Mouse (Mus musculus) forebrain, postnatal 0 days (tissue): Measurements from ENCODE around the gene Lhfp. TPM values are rescaled to one million over a fixed set of nuclear protein-coding genes. Genes with fewer than 3 reads are reported as not detected.

ENCODE experiments used
- ATAC-seq: fragments of 200-750 bp; cut with Nextera tagmentation; 2 replicates; pipeline ENCODE4 v1.8.0; 2017; ENCODE audit warnings: mild to moderate bottlenecking, moderate library complexity
- DNase-seq: peaks from one replicate; pipeline ENCODE4 v3.0.0-alpha.2; 2015
- H3K27ac ChIP-seq: fragments of 300-500 bp; sonication (generic); 2 replicates; pipeline ENCODE4 v1.5.1; 2014; ENCODE audit warnings: low read depth, mild to moderate bottlenecking, antibody characterized with exemption, low read length, moderate library complexity, mixed read lengths
- H3K27me3 ChIP-seq: fragments of 300-500 bp; sonication (generic); 2 replicates; pipeline ENCODE4 v1.6.1; 2014; ENCODE audit warnings: mild to moderate bottlenecking, low read length, mixed read lengths; ENCODE audit not compliant: insufficient read depth
- H3K36me3 ChIP-seq: fragments of 300-500 bp; sonication (generic); 2 replicates; pipeline ENCODE4 v1.6.1; 2014; ENCODE audit warnings: mild to moderate bottlenecking, moderate library complexity; ENCODE audit not compliant: insufficient read depth
- H3K4me1 ChIP-seq: fragments of 300-500 bp; sonication (generic); 2 replicates; pipeline ENCODE4 v1.6.1; 2014; ENCODE audit warnings: antibody characterized with exemption; ENCODE audit not compliant: insufficient read depth
- H3K4me2 ChIP-seq: fragments of 300-500 bp; sonication (generic); 2 replicates; pipeline ENCODE4 v1.6.1; 2014; ENCODE audit warnings: low read depth, mild to moderate bottlenecking, moderate library complexity
- H3K4me3 ChIP-seq: fragments of 300-500 bp; sonication (generic); 2 replicates; pipeline ENCODE4 v1.5.1; 2014; ENCODE audit warnings: low read depth, low read length, mixed read lengths
- H3K9ac ChIP-seq: fragments of 300-500 bp; sonication (generic); 2 replicates; pipeline ENCODE4 v1.6.1; 2014; ENCODE audit warnings: mild to moderate bottlenecking
- H3K9me3 ChIP-seq: fragments of 300-500 bp; sonication (generic); 2 replicates; pipeline ENCODE4 v1.6.1; 2016; ENCODE audit warnings: low read length
- CTCF ChIP-seq: sonication (generic); IDR thresholded peaks from 2 replicates; pipeline ENCODE4 v1.5.1; 2016; ENCODE audit warnings: antibody characterized with exemption, control low read depth, low read depth
- WGBS: fragments of 180-500 bp; shearing (Covaris S2); extraction: QIAGEN DNeasy Blood & Tissue Kit; methylation state at CpG from one replicate; pipeline ENCODE4 v1.1.7; 2014; 5-methylcytosine and 5-hydroxymethylcytosine counted together
- polyA plus RNA-seq: library from polyadenylated mRNA; unstranded; fragments of >200 nt; fragmentation: Nextera tagmentation; extraction: Ambion mirVana; gene quantifications from 2 replicates; pipeline ENCODE4 v1.2.1, GENCODE M21; 2015
- total RNA-seq: library from RNA; depleted of rRNA; stranded (reverse); fragments of >200 nt; gene quantifications from 2 replicates; pipeline ENCODE4 v1.2.3, GENCODE M21; 2014

Gene Lhfp
- total and polyA plus RNA-seq, 2 experiments from 2014 or later = 44.7 to 60.8 TPM

- DNase-seq (no peak), ATAC-seq (no peak)
- Histone ChIP-seq H3K9me3 (no peaks in the 10 kb centered on the region), H3K4me2 (no peak overlapping the region), H3K4me1 (no peaks in the 10 kb centered on the region; the same call in 1 of the 2 replicates), H3K4me3 (no peak overlapping the region), H3K27me3 (no peaks in the 10 kb centered on the region), H3K27ac (no peak overlapping the region), H3K9ac (no peak overlapping the region), H3K36me3 (no peaks in the 10 kb centered on the region)
- WGBS = 90% methylated on average over 4 of the region's 4 CpGs
- no peak for TF ChIP-seq CTCF
Observed at GRCm38 (mm10) chr3:53236471-53236870, 195.1 kb downstream of the Lhfp start.

GRCm38 (mm10) chr3:53240150-53240549, 198.8 kb downstream of the Lhfp start:
- Histone ChIP-seq H3K9ac (no peak overlapping the region), H3K4me2 (no peak overlapping the region), H3K27ac (no peak overlapping the region), H3K9me3 (no peaks in the 10 kb centered on the region), H3K36me3 (no peaks in the 10 kb centered on the region), H3K4me3 (no peak overlapping the region), H3K27me3 (no peaks in the 10 kb centered on the region), H3K4me1 (no peaks in the 10 kb centered on the region)
- ATAC-seq (no peak), DNase-seq (no peak)
- no peak for TF ChIP-seq CTCF
- WGBS = 82% methylated on average over 3 of the region's 3 CpGs

GRCm38 (mm10) chr3:53245571-53246208, 204.4 kb downstream of the Lhfp start:
- no peak overlapping the region for H3K4me3 ChIP-seq
- H3K9ac ChIP-seq = no peak overlapping the region
- WGBS = 93% methylated on average over 9 of the region's 9 CpGs
- H3K4me1 ChIP-seq = 0 out of 2 replicates have a peak, but pooled peaks cover 7% of the 10 kb centered on the region
- no peak for TF ChIP-seq CTCF
- no peaks in the 10 kb centered on the region for H3K36me3 ChIP-seq
- H3K27me3 ChIP-seq = no peaks in the 10 kb centered on the region
- no peaks in the 10 kb centered on the region for H3K9me3 ChIP-seq
- no peak for ATAC-seq
- no peak overlapping the region for H3K27ac ChIP-seq
- no peak for DNase-seq
- H3K4me2 ChIP-seq = no peak overlapping the region

DNA sequence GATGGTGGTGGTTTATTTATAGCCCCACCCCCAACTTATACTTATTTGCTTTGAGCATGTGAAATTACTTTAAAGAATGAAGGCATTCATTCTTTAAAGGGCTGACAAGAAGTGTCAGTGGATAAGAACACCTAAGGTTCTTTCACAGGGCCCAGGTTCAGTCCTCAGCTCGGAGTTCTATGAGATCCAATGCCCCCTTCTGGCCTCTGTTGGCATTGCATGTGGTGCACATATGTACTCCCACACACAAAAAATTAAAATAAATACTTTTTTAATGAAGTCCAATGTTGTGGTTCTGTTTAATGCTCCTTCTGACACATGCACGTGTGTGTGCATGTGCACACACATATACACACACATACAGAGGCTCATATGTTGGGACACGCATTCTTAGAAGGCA, 205.8 kb downstream of the Lhfp start:
- Histone ChIP-seq H3K4me3 (no peak overlapping the region), H3K4me1 (0 out of 2 replicates have a peak, but pooled peaks cover 7% of the 10 kb centered on the region), H3K9me3 (no peaks in the 10 kb centered on the region), H3K36me3 (no peaks in the 10 kb centered on the region), H3K27ac (no peak overlapping the region), H3K27me3 (no peaks in the 10 kb centered on the region), H3K4me2 (no peak overlapping the region), H3K9ac (no peak overlapping the region)
- ATAC-seq = no peak
- peak; percentile 45 for DNase-seq
- TF ChIP-seq CTCF = peak; percentile 55
- WGBS = 72% methylated on average over 3 of the region's 3 CpGs

DNA sequence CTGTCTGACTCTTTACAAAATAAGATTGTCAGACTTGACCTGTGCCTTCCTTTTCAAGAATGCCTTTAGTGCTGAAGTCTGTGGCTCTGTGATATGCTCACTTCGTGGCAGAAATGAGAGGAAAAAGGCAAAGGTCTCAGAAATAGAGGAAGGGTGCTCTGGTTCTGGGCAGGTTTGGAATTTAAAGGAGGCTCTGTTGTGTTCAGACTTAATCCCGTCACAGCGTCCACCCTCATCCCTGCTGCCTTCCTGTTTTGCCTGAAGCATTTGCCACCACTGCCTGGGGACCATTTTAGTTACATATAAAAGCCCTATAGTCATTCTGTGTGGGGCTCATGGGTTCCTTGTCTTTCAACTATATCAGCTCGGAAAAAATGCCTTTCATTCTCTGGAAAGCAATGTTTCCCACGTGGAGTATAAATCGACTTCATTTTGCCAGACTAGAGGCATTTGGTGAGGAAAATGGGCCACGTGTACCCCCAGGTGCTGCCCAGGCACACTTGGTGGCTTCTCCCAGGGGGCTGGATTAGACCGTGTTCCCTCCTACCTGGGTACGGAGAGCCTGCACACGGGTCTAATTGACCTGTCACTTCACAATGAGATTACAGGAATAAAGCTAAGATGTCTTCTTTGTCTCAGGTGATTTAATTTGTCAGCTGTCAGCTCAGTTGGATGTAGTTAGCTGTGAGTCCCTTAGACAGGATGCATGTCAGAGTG, 207.0 kb downstream of the Lhfp start:
- WGBS = 15% methylated on average over 10 of the region's 10 CpGs
- H3K4me2 ChIP-seq = no peak overlapping the region
- H3K9ac ChIP-seq = 0 out of 2 replicates have a peak overlapping the region, but pooled peaks have one; percentile 18
- DNase-seq (no peak), ATAC-seq (no peak; the same call in 1 of the 2 replicates)
- H3K9me3 ChIP-seq = no peaks in the 10 kb centered on the region
- no peaks in the 10 kb centered on the region for H3K36me3 ChIP-seq
- peak overlapping the region; percentile 57 for H3K27ac ChIP-seq
- 0 out of 2 replicates have a peak, but pooled peaks cover 7% of the 10 kb centered on the region for H3K4me1 ChIP-seq
- H3K4me3 ChIP-seq = no peak overlapping the region
- no peaks in the 10 kb centered on the region for H3K27me3 ChIP-seq
- TF ChIP-seq CTCF = no peak

DNA sequence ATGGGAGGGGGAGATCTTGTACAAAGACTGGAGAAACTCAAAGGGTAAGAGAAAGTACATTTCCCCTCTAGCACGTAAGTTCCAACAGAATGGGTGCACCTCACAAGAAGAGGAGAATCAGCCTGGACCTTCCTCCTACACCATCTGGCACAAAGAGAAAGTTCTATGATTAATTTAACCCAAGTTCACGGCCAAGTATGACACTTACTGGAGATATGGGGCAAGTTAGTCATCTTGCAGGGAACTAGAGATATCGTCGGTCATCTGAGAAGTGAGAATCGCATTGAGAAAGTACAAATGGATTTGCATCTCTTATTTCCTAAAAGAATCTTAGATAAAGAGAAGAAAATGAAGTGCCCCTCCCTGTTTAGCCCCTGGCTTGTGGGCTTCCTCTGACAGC, 211.2 kb downstream of the Lhfp start:
- Histone ChIP-seq H3K4me1 (0 out of 2 replicates have a peak, but pooled peaks cover 7% of the 10 kb centered on the region), H3K27me3 (no peaks in the 10 kb centered on the region), H3K9me3 (no peaks in the 10 kb centered on the region), H3K4me2 (no peak overlapping the region), H3K27ac (no peak overlapping the region), H3K36me3 (no peaks in the 10 kb centered on the region), H3K4me3 (no peak overlapping the region), H3K9ac (no peak overlapping the region)
- no peak for TF ChIP-seq CTCF
- DNase-seq (no peak), ATAC-seq (no peak)
- 93% methylated on average over 5 of the region's 5 CpGs for WGBS

DNA sequence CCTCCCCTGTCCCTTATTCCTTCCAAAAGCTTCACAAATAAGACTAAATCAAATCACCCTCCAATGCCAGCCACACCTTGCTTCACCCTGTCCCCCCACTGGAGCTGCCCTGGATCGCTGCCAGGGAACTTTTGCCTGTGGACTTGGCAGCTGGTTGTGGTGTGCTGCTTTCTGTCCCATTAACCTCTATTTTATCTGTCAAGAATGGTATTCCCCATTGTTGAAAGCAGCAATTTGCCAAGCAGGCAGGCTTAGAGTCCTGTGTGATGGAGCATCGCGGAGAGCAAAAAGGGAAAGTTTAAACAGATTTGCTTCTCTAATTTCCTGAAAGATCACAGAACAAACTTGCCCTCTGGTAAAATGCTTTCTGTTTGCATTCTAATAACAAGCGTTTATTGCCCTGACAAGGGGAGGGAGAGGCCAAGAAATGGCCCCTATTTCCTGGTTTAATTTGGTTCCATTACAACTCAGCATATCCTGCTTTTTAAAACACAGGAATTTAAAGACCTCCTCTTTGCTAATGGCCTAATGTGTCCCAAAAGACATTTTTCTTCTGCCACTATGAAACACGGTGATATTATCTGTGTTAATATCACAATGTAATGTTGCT, 212.0 kb downstream of the Lhfp start:
- Histone ChIP-seq H3K27ac (no peak overlapping the region), H3K4me2 (no peak overlapping the region), H3K27me3 (no peaks in the 10 kb centered on the region), H3K4me1 (0 out of 2 replicates have a peak, but pooled peaks cover 4% of the 10 kb centered on the region), H3K4me3 (no peak overlapping the region), H3K36me3 (no peaks in the 10 kb centered on the region), H3K9ac (no peak overlapping the region), H3K9me3 (no peaks in the 10 kb centered on the region)
- no peak for ATAC-seq
- WGBS = 37% methylated on average over 5 of the region's 5 CpGs
- DNase-seq = no peak
- no peak for TF ChIP-seq CTCF
